Mouse (Mus musculus): ENCODE data around the gene Tac2.
A peak's percentile ranks its signal among the peaks of the same experiment; 100 is the strongest.

DNA sequence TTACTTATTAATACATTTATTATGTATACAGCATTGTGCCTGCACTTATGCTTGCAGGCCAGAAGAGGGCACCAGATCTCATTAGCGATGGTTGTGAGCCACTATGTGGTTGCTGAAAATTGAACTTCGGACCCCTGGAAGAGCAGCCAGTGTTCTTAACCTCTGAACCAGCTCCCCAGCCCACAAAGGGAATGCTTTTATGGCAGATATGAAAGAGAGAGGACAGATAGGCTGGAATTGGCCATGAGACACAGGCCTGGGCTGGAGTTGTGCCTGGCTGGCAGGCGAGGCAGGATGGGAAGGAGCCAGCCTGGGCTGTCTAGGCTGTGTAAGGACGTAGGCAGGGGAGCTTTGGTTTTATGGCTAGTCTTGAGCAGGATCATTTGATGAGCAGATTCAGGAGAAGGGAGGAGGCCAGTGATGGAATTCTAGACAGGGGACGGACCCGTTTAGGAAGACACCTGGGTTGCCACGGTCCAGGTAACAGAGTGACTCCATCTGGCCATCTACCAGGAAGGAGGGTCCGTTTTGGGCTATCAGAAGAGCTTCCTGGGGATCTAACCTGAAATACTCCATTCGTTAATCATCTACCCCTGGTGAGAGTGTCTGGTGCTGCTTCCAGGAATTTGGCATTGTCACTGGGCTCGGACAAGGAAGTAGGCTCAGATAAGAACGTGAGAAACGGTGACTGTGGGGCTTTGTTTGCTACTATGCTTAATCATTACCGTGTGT is 14.0 kb downstream of the Tac2 start:
- TF ChIP-seq CTCF (IDR thresholded peaks at IDR 0.05; ENCODE audit: low read depth): peak; percentile 82
- TF ChIP-seq EP300 (optimal IDR thresholded peaks at IDR 0.05): no peak
